Mouse (Mus musculus) erythroblast, embryonic 14.5 days (primary cell): ENCODE data around the gene Rgp1. TPM values are rescaled to one million over a fixed set of nuclear protein-coding genes. Genes with fewer than 3 reads are reported as not detected.

Source experiments
- H3K27me3 ChIP-seq: 2 replicates; pipeline ENCODE4 v1.6.1; 2012; ENCODE audit warnings: inconsistent platforms; ENCODE audit not compliant: control insufficient read depth
- H3K36me3 ChIP-seq: 2 replicates; pipeline ENCODE4 v1.6.1; 2012; ENCODE audit warnings: mild to moderate bottlenecking, inconsistent platforms; ENCODE audit not compliant: control insufficient read depth
- H3K4me1 ChIP-seq: 2 replicates; pipeline ENCODE4 v1.6.1; 2012; ENCODE audit warnings: inconsistent platforms; ENCODE audit not compliant: control insufficient read depth
- H3K4me3 ChIP-seq: replicated peaks from 2 replicates; pipeline ENCODE3; 2012; ENCODE audit warnings: moderate library complexity, mild to moderate bottlenecking, inconsistent platforms
- H3K9me3 ChIP-seq: 2 replicates; pipeline ENCODE4 v1.6.1; 2012; ENCODE audit warnings: low read length, inconsistent platforms, mixed read lengths; ENCODE audit not compliant: control insufficient read depth
- GATA1 ChIP-seq: IDR thresholded peaks from 2 replicates; pipeline ENCODE4 v1.6.1; 2012; ENCODE audit warnings: low read length, inconsistent platforms, mixed read lengths
- TAL1 ChIP-seq: IDR thresholded peaks from 3 replicates; pipeline ENCODE4 v1.6.1; 2012; ENCODE audit warnings: low read length, inconsistent platforms, mixed read lengths
- polyA plus RNA-seq: library from polyadenylated mRNA; stranded (reverse); fragments of >175 nt; gene quantifications from 2 replicates; pipeline ENCODE4 v1.2.3, GENCODE M21; 2012

The Rgp1 gene
- polyA plus RNA-seq, 1 experiment = 3.5 TPM

DNA sequence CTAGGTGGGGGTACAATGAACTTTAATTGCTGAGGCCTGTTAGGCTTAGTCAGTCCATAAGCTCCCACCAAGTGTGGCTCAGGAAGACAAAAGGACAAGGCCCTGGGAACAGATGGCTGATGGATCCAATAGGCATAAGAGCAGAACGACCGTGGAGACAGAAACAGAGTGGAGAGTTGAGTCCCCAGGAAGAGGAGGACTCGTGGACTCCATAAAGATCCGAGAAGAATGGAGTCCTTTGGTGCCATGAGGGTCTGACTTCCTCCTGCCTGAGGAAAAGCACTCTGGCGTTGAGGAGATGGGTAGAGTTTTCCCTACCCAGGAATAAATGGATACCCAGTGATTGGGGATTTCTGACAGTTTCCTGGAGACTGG, 52.1 kb downstream of the Rgp1 start:
- Histone ChIP-seq H3K4me3 (no peak overlapping the region), H3K4me1 (peaks cover 32% of the 10 kb centered on the region), H3K9me3 (peaks cover under 1% of the 10 kb centered on the region), H3K36me3 (no peaks in the 10 kb centered on the region), H3K27me3 (peaks cover 40% of the 10 kb centered on the region)
- TF ChIP-seq TAL1 (no peak), GATA1 (no peak)

DNA sequence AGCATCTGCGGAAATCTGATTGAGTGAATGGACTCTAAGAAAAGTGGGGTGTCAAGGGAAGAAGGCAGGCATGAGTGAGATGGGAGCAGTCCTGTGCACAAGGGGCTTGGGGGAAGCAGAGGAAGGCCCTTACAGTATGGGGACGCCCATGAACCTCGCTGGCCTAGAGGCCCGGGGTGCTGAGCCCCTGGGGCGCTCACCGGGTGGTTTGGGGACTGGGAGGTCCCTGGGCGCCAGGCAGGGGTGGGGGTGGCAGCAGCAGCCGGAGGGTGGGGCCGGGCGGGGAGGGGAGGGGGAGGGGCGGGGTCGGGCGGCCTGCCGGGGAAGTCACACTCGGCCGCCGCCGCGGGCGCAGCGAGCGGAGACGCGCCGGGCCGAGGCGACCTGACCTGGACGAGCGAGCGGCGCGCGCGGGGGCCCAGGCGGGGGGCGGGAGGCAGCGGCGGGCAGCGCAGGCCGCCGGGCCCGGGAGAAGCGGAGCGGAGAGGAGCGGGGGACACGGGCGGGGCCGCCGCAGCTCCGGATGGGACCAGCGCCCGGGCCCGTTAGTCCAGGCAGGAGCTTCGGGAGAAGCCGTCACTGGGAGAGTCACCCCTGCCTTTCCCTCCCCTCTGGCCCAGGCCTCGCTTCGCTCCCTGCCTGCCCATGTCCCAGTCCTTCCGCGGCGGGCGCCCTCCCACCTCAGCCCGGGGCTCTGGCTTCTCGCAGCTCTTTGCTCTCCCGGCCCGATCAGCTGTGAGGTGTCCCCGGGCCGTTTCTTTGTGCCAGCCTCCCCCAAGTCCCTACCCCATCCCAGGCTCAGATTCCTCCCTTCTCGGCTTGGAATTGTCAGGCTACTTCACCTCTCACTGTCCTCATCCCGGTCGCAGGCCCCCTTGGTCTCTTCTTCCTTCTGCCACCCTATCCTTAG, 52.8 kb downstream of the Rgp1 start, which contains the start of gene Npr2:
Gene Npr2 (plus strand): TSS at position 890 of the 910 bp plus-strand sequence.
- no peak for TF ChIP-seq TAL1
- no peak for TF ChIP-seq GATA1
- Histone ChIP-seq H3K4me1 (peaks cover 32% of the 10 kb centered on the region), H3K27me3 (peaks cover 40% of the 10 kb centered on the region), H3K36me3 (no peaks in the 10 kb centered on the region), H3K4me3 (peak within 1 kb of the TSS; percentile 51), H3K9me3 (no peaks in the 10 kb centered on the region; the same call in 1 of the 2 replicates)

DNA sequence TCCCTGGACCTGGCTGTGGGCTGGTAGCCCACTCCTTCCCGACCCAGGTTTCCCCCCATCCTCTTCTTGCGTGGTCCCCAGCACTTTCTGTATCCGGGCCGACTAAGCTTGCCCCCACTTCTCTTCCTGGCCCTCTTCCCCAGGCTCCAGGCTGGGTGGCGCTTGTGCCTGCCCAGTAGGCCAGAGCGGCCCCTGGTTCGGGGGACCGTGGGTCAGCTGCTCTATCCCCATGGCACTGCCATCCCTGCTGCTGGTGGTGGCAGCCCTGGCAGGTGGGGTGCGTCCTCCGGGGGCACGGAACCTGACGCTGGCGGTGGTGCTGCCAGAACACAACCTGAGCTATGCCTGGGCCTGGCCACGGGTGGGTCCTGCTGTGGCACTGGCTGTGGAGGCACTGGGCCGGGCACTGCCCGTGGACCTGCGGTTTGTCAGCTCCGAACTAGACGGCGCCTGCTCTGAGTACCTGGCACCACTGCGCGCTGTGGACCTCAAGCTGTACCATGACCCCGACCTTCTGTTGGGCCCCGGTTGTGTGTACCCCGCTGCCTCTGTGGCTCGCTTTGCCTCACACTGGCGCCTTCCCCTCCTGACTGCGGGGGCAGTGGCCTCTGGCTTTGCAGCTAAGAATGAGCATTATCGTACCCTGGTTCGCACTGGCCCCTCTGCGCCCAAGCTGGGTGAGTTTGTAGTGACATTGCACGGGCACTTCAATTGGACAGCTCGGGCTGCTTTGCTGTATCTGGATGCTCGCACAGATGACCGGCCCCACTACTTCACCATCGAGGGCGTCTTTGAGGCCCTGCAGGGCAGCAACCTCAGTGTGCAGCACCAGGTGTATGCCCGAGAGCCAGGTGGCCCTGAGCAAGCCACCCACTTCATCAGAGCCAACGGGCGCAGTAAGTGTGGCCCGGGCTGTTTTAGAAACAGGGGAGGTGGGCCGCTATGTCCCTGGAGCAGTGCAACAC, 53.7 kb downstream of the Rgp1 start:
- H3K4me3 ChIP-seq = no peak overlapping the region
- H3K36me3 ChIP-seq = no peaks in the 10 kb centered on the region
- peaks cover 30% of the 10 kb centered on the region for H3K4me1 ChIP-seq
- H3K9me3 ChIP-seq = no peaks in the 10 kb centered on the region; the same call in 1 of the 2 replicates
- H3K27me3 ChIP-seq = peaks cover 40% of the 10 kb centered on the region
- TF ChIP-seq GATA1 (no peak), TAL1 (no peak)

DNA sequence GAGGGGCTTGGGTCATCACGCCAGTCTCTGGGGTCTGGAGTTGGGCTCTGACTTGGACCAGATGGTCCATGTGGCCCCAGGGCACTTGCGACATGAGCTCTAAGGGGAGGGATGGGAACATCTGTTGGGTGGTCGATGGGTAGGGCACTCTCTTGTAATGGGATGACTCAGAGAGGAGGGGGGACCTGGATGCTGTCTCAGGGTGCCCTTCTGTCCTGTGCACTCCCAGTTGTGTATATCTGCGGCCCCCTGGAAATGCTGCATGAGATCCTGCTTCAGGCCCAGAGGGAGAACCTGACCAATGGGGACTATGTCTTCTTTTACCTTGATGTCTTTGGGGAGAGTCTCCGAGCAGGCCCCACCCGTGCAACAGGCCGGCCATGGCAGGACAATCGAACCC, 54.8 kb downstream of the Rgp1 start:
- no peak for TF ChIP-seq GATA1
- TF ChIP-seq TAL1 = no peak
- H3K27me3 ChIP-seq = peaks cover 40% of the 10 kb centered on the region
- H3K9me3 ChIP-seq = no peaks in the 10 kb centered on the region; the same call in 1 of the 2 replicates
- no peaks in the 10 kb centered on the region for H3K36me3 ChIP-seq
- no peak overlapping the region for H3K4me3 ChIP-seq
- H3K4me1 ChIP-seq = peaks cover 30% of the 10 kb centered on the region

DNA sequence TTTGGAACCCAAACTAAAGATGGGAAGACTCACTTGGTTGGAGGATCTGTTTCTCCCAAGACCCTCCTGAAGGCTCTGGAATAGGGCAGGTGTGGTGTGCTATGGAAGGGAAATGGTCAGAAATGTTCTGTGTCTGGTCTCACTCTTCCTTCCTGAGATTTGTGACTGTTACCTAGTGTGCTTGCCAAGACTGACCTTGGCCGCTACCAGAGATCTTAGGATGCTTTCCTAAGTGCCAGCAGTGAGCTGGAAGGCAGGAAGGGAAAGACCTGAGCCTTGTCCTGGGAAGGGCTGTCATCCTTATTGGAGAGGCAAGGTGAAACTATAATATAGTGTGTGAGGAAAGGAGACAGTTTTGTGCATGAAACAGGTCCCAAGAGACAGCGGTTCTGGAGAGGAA, 55.2 kb downstream of the Rgp1 start:
- H3K27me3 ChIP-seq = peaks cover 40% of the 10 kb centered on the region
- TF ChIP-seq GATA1 = no peak
- no peak for TF ChIP-seq TAL1
- peaks cover 30% of the 10 kb centered on the region for H3K4me1 ChIP-seq
- H3K9me3 ChIP-seq = no peaks in the 10 kb centered on the region; the same call in 1 of the 2 replicates
- H3K4me3 ChIP-seq = no peak overlapping the region
- no peaks in the 10 kb centered on the region for H3K36me3 ChIP-seq

DNA sequence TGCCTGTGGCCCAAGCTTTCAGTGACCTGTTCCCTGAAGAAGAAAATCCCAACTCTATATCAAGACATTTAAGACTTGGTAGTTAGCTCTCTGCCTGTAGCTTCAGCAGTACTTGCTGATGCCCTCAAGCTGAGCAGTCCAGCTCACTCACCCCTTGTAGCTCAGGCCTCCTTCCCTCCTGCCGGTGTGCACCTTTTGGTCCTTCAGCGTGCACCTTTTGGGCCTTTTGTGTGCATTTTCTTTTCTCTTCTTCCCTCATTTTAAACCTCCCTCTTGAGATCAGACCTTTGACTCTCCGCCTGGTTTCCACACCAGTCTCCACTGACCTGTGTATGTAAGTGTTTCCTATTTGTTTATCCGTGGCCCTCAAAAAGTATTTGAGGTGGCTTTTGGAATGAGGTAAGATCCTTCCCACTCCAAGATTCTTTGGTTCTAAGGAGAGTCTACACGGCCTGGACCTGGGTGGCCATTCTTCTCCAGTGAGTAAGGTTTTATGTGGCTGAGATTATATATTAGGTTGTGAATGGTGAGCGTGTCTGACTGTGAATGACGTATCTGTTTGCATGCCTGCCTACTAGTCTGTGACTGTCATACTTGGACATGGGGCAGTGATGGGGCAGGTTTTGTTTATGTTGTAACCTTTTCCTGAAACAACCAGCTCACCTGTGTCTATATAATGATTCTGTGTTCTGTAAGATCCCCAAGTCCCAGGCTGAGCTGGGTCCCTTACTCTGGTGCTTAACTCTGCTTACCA, 56.3 kb downstream of the Rgp1 start:
- H3K4me1 ChIP-seq = peaks cover 24% of the 10 kb centered on the region
- peaks cover 40% of the 10 kb centered on the region for H3K27me3 ChIP-seq
- no peaks in the 10 kb centered on the region for H3K36me3 ChIP-seq
- H3K9me3 ChIP-seq = no peaks in the 10 kb centered on the region; the same call in 1 of the 2 replicates
- TF ChIP-seq GATA1 = no peak
- TF ChIP-seq TAL1 = no peak
- H3K4me3 ChIP-seq = no peak overlapping the region

DNA sequence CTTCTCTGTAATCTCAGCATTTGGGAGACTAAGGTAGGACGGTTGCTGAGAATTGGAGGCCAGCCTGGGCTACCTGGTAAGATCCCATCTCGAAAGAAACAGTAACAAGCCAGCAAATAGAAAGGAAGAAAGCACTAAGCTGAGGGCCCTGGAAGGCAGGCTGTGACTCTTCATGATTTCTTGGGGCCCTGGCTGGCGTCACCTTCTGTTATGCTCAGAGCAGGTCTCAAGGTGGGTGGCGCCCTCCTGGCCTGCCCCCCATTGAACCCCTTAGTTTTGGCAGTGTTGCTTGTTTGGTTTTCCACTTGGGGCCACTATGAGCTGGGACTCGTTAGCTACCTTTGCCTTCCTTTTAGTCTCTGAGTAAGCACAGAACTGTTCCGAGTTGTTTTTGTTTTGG, 58.2 kb downstream of the Rgp1 start:
- Histone ChIP-seq H3K9me3 (no peaks in the 10 kb centered on the region; the same call in 1 of the 2 replicates), H3K27me3 (peaks cover 22% of the 10 kb centered on the region), H3K4me1 (peaks cover 9% of the 10 kb centered on the region), H3K36me3 (no peaks in the 10 kb centered on the region), H3K4me3 (no peak overlapping the region)
- no peak for TF ChIP-seq TAL1
- TF ChIP-seq GATA1 = no peak

Other genes starting within 250 kb of the Rgp1 start
- 0.03 TPM in 1 of 2 replicates, not detected in the other for gene Rusc2, start 196.7 kb upstream of the Rgp1 start, polyA plus RNA-seq
- gene Fam166b, start 149.6 kb upstream of the Rgp1 start, polyA plus RNA-seq = 0.05 and 0.10 TPM in 2 replicates
- gene Tesk1, start 136.8 kb upstream of the Rgp1 start, polyA plus RNA-seq = 1.6 and 1.9 TPM in 2 replicates
- gene Cd72, start 124.1 kb upstream of the Rgp1 start, polyA plus RNA-seq = 0.09 TPM in 1 of 2 replicates, not detected in the other
- gene Sit1, start 95.0 kb upstream of the Rgp1 start, polyA plus RNA-seq = not detected in 2 replicates
- gene Ccdc107, start 85.8 kb upstream of the Rgp1 start, polyA plus RNA-seq = 10.5 and 12.4 TPM in 2 replicates
- 9.4 and 10.5 TPM in 2 replicates for gene Arhgef39, start 79.0 kb upstream of the Rgp1 start, polyA plus RNA-seq
- gene Car9, start 71.7 kb upstream of the Rgp1 start, polyA plus RNA-seq = not detected in 2 replicates
- 0.13 TPM in 1 of 2 replicates, not detected in the other for gene Tpm2, start 55.0 kb upstream of the Rgp1 start, polyA plus RNA-seq
- 0.10 and 0.20 TPM in 2 replicates for gene Creb3, start 16.4 kb upstream of the Rgp1 start, polyA plus RNA-seq
- gene Tln1, start 16.0 kb upstream of the Rgp1 start, polyA plus RNA-seq = 17.6 and 19.2 TPM in 2 replicates
- 0.70 and 1.1 TPM in 2 replicates for gene Gba2, start 158 bp downstream of the Rgp1 start, polyA plus RNA-seq
- gene Msmp, start 5.8 kb downstream of the Rgp1 start, polyA plus RNA-seq = not detected in 2 replicates
- 0.15 TPM in 1 of 2 replicates, not detected in the other for gene Npr2, start 53.2 kb downstream of the Rgp1 start, polyA plus RNA-seq
- not detected in 2 replicates for gene Spag8, start 74.9 kb downstream of the Rgp1 start, polyA plus RNA-seq
- gene Hint2, start 77.8 kb downstream of the Rgp1 start, polyA plus RNA-seq = 3.9 and 4.6 TPM in 2 replicates
- 0.03 and 0.11 TPM in 2 replicates for gene Tmem8b, start 90.3 kb downstream of the Rgp1 start, polyA plus RNA-seq
- gene Fam221b, start 90.4 kb downstream of the Rgp1 start, polyA plus RNA-seq = 0.03 and 0.04 TPM in 2 replicates
- gene Olfr70, start 122.1 kb downstream of the Rgp1 start, polyA plus RNA-seq = not detected in 2 replicates
- not detected in 2 replicates for gene Olfr71, start 131.5 kb downstream of the Rgp1 start, polyA plus RNA-seq
- not detected in 2 replicates for gene Hrct1, start 148.5 kb downstream of the Rgp1 start, polyA plus RNA-seq
- gene Spaar, start 151.3 kb downstream of the Rgp1 start, polyA plus RNA-seq = not detected in 2 replicates
- gene Olfr159, start 192.3 kb downstream of the Rgp1 start, polyA plus RNA-seq = not detected in 2 replicates
- gene Olfr156, start 245.2 kb downstream of the Rgp1 start, polyA plus RNA-seq = not detected in 2 replicates